8 mouse cellular contexts compared by ENCODE assay signal in the genomic region with DNA sequence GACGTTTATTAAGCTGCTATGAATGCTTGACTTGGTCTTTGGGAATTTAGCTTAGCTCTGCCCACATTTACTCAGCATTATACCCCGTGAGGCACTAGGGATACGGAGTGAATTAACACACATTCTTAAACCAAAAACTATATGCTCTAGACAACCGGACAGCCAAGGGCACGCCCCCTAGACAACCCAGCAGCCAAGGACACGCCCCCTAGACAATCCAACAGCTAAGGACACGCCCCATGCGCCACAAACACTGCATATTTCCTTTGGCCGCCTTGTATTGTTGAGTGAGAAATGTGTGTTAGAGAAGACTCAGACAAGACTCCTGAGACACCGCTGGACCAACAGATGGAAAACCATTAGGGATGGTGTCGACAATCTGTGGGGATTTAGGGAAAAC. TPM values are rescaled to one million over a fixed set of nuclear protein-coding genes. Genes with fewer than 3 reads are reported as not detected.
DNase-seq lines count a peak whose midpoint lies in the region; ATAC-seq and TF ChIP-seq lines count a peak whose summit lies in the region.
"Had no signal": no experiment of that assay in that cellular context is flagged by ENCODE, and none has a peak within 500 bp of the region (broad histone marks: within the 10 kb centered on the region; RNA-seq: fewer than 3 reads in every experiment).

No protein-coding gene starts in this region.

- H3K4me1 ChIP-seq in spleen, adult 2 months (ENCODE audit: control insufficient read depth, insufficient read depth, insufficient read length) = peaks cover 2% of the 10 kb centered on the region; the same call in 1 of the 2 replicates

- peak in 1 of 2 experiments; percentile 40 for DNase-seq in spleen, adult 2 months (ENCODE audit: low read depth in 1 of 2, low spot score in 2 of 2)
- no peak for DNase-seq in spleen, adult 12 weeks (ENCODE audit: low spot score)
- DNase-seq in heart, postnatal 4 days = peak; percentile 43
- DNase-seq in left cerebral cortex, adult 18-20 months (ENCODE audit: low spot score in 2 of 2) = no peak
- no peak for DNase-seq in adrenal gland, postnatal 4 days (ENCODE audit: low spot score in 2 of 2)
- DNase-seq in layer of hippocampus, adult 9-11 months = no peak
- DNase-seq: kidney, postnatal 36 days had no signal

- peak overlapping the region; percentile 44; the same call in 1 of the 2 replicates for H3K27ac ChIP-seq in spleen, adult 2 months (ENCODE audit: insufficient read depth, low read length)

- ATAC-seq in megakaryocyte, adult 5-6 weeks (ENCODE audit: poor library complexity, severe bottlenecking) = peak; percentile 65

- H3K36me3 ChIP-seq in spleen, adult 2 months (ENCODE audit: control insufficient read depth, insufficient read depth, low read length) = no peaks in the 10 kb centered on the region

- H3K4me3 ChIP-seq in spleen, adult 2 months (ENCODE audit: extremely low read depth, insufficient read depth, insufficient read length) = peak overlapping the region; percentile 18; the same call in 1 of the 2 replicates

- WGBS in spleen, adult 2 months = 42% methylated on average over 11 of the region's 11 CpGs

- no peak for TF ChIP-seq CTCF in spleen, adult 2 months (IDR thresholded peaks at IDR 0.05; ENCODE audit: extremely low read depth, insufficient read depth, insufficient read length, insufficient replicate concordance)

- H3K27me3 ChIP-seq in spleen, adult 2 months (ENCODE audit: control insufficient read depth, insufficient read depth, low read length) = no peaks in the 10 kb centered on the region

- no peak for TF ChIP-seq POLR2A in spleen, adult 2 months (IDR thresholded peaks at IDR 0.05; ENCODE audit: low read depth, low read length)

RNA-seq across cellular contexts. Expression of a gene that starts 39.1 kb away (rescaled TPM):
- 1.2 and 2.2 TPM in 2 replicates for polyA plus RNA-seq in spleen, adult 2 months (2012; rRNA removed)
- under 1 TPM in 1 of 2 experiments, not detected in 1; 0.05 TPM for total RNA-seq in heart, postnatal 4 days (2021)
- 0.09 TPM in 1 of 2 replicates, not detected in the other for total RNA-seq in megakaryocyte, adult 5-6 weeks (2015)
- total RNA-seq in megakaryocyte, adult 5-6 weeks (2017) = 0.07 and 0.12 TPM in 2 replicates
- 10 to 100 TPM; 29.9 to 37.4 TPM for total RNA-seq in left cerebral cortex, adult 18-20 months (2021)
- 1 to 10 TPM; 2.5 to 4.9 TPM for total RNA-seq in adrenal gland, postnatal 4 days (2021)

Comparison
In these comparisons a context has a peak if more than half of its experiments do, and no peak if none do; other contexts are left out.
1. RNA of a gene that starts 39.1 kb away (total RNA-seq): 29.9 to 37.4 TPM in left cerebral cortex, adult 18-20 months; 2.5 to 4.9 TPM in adrenal gland, postnatal 4 days, 0.07 to 0.12 TPM in megakaryocyte, adult 5-6 weeks and 0.05 TPM in heart, postnatal 4 days; every median in the first group is over 4 times any median in the second.